21 mouse cellular contexts compared by ENCODE assay signal in genomic region chr16:31908959-31909358, GRCm38 (mm10). TPM values are rescaled to one million over a fixed set of nuclear protein-coding genes. Genes with fewer than 3 reads are reported as not detected.
DNase-seq lines count a peak whose midpoint lies in the region; ATAC-seq and TF ChIP-seq lines count a peak whose summit lies in the region.
"Had no signal": no experiment of that assay in that cellular context is flagged by ENCODE, and none has a peak within 500 bp of the region (broad histone marks: within the 10 kb centered on the region; RNA-seq: fewer than 3 reads in every experiment).

No protein-coding gene starts in this region.

- H3K9me3 ChIP-seq in heart, embryonic 15.5 days (replicated peaks) = no peaks in the 10 kb centered on the region
- H3K9me3 ChIP-seq: forebrain, embryonic 15.5 days; limb, embryonic 15.5 days; neural tube, embryonic 12.5 days had no signal

- TF ChIP-seq POLR2A in cortical plate, adult 2 months (IDR thresholded peaks at IDR 0.05; ENCODE audit: extremely low read depth, insufficient read depth, low read length) = 0 out of 2 replicates have a peak, but pooled peaks have one; percentile 28

- no peak for DNase-seq in heart, postnatal 4 days
- peak; percentile 57 to 76 for DNase-seq in left cerebral cortex, postnatal 14 days (ENCODE audit: low spot score in 2 of 2)
- no peak for DNase-seq in left cerebral cortex, adult 11 months (ENCODE audit: low spot score)
- peak; percentile 86 for DNase-seq in brain, adult 2 months (ENCODE audit: low read depth, low spot score)
- DNase-seq in thymus, adult 18-20 months = no peak
- no peak for DNase-seq in gastrocnemius, postnatal 14 days
- DNase-seq: adrenal gland, adult 8-10 months; cerebellum, adult 2 months; kidney, adult 11 months; kidney, postnatal 14 days; lung, adult 18-20 months had no signal

- intact Hi-C loops in left cerebral cortex, postnatal 14 days (cut with DNase I) = no loop called here
- intact Hi-C loops in gastrocnemius, postnatal 14 days (cut with DNase I; ENCODE audit: low total_unique reads) = no loop called here

- H3K4me1 ChIP-seq in heart, embryonic 15.5 days (replicated peaks) = peaks cover 14% of the 10 kb centered on the region
- peaks cover 5% of the 10 kb centered on the region; the same call in 1 of the 2 replicates for H3K4me1 ChIP-seq in cortical plate, adult 2 months (ENCODE audit: control insufficient read depth, insufficient read depth, low read length)

- TF ChIP-seq CTCF in cortical plate, adult 2 months (IDR thresholded peaks at IDR 0.05; ENCODE audit: extremely low read depth, insufficient read depth, low read length) = no peak

- 56% methylated on average over 11 of the region's 11 CpGs for WGBS in heart, embryonic 15.5 days

- ATAC-seq in heart, embryonic 15.5 days (replicated peaks; ENCODE audit: insufficient number of reproducible peaks, insufficient read depth, low FRiP score, low read depth) = no peak
- ATAC-seq: CD4-positive, CD25-positive, alpha-beta regulatory T cell, adult 4 months; forebrain, embryonic 15.5 days; hindbrain, embryonic 16.5 days; midbrain, embryonic 16.5 days had no signal

- peak overlapping the region; percentile 33 for H3K4me2 ChIP-seq in heart, embryonic 15.5 days
- H3K4me2 ChIP-seq: forebrain, embryonic 15.5 days; limb, embryonic 15.5 days; neural tube, embryonic 12.5 days had no signal

- H3K27ac ChIP-seq in heart, embryonic 15.5 days = no peak overlapping the region
- peak overlapping the region; percentile 85 for H3K27ac ChIP-seq in cortical plate, adult 2 months (ENCODE audit: insufficient read depth, low read length)
- H3K27ac ChIP-seq: forebrain, embryonic 15.5 days; limb, embryonic 15.5 days; neural tube, embryonic 12.5 days had no signal

- no peak overlapping the region for H3K9ac ChIP-seq in heart, embryonic 15.5 days
- H3K9ac ChIP-seq: forebrain, embryonic 15.5 days; limb, embryonic 15.5 days; neural tube, embryonic 12.5 days had no signal

- H3K4me3 ChIP-seq in heart, embryonic 15.5 days = no peak overlapping the region
- no peak overlapping the region for H3K4me3 ChIP-seq in cortical plate, adult 2 months (ENCODE audit: insufficient read depth, low read length)
- H3K4me3 ChIP-seq: forebrain, embryonic 15.5 days; limb, embryonic 15.5 days; neural tube, embryonic 12.5 days had no signal

- no peaks in the 10 kb centered on the region for H3K36me3 ChIP-seq in heart, embryonic 15.5 days
- H3K36me3 ChIP-seq: forebrain, embryonic 15.5 days; limb, embryonic 15.5 days; neural tube, embryonic 12.5 days had no signal

- H3K27me3 ChIP-seq in heart, embryonic 15.5 days = 0 out of 2 replicates have a peak, but pooled peaks cover 4% of the 10 kb centered on the region
- H3K27me3 ChIP-seq: forebrain, embryonic 15.5 days; limb, embryonic 15.5 days; neural tube, embryonic 12.5 days had no signal

RNA-seq across cellular contexts. Expression of gene Pigz, which starts 24.7 kb away (rescaled TPM):
- polyA plus RNA-seq in heart, embryonic 15.5 days (2015; fragmentation: Nextera tagmentation; extraction: Ambion mirVana) = 0.68 and 0.73 TPM in 2 replicates
- total RNA-seq in heart, postnatal 4 days (2021) = 1 to 10 TPM; 1.0 to 1.2 TPM
- 10 to 100 TPM; 14.6 to 20.9 TPM for total RNA-seq in left cerebral cortex, postnatal 14 days (2021)
- polyA plus RNA-seq in cortical plate, adult 2 months (2012; rRNA removed) = 24.6 and 25.4 TPM in 2 replicates
- total RNA-seq in gastrocnemius, postnatal 14 days (2021) = 1 to 10 TPM; 1.8 to 4.7 TPM
- total RNA-seq: megakaryocyte progenitor cell, adult 5-6 weeks had no signal

RNA-seq across cellular contexts. Expression of gene Meltf, which starts 30.3 kb away (rescaled TPM):
- polyA plus RNA-seq in heart, embryonic 15.5 days (2015; fragmentation: Nextera tagmentation; extraction: Ambion mirVana) = 0.04 and 0.18 TPM in 2 replicates
- total RNA-seq in heart, postnatal 4 days (2021) = under 1 TPM in 1 of 2 experiments, not detected in 1; 0.07 TPM
- under 1 TPM; 0.40 to 0.46 TPM for total RNA-seq in left cerebral cortex, postnatal 14 days (2021)
- 0.46 and 0.79 TPM in 2 replicates for polyA plus RNA-seq in cortical plate, adult 2 months (2012; rRNA removed)
- under 1 TPM in 1 of 2 experiments, not detected in 1; 0.04 TPM for total RNA-seq in gastrocnemius, postnatal 14 days (2021)
- total RNA-seq: adrenal gland, adult 8-10 months; megakaryocyte progenitor cell, adult 5-6 weeks; MEL had no signal
- polyA plus RNA-seq: CD4-positive, CD25-positive, alpha-beta regulatory T cell, adult 4 months had no signal

RNA-seq across cellular contexts. Expression of gene 0610012G03Rik, which starts 39.3 kb away (rescaled TPM):
- 104 and 106 TPM in 2 replicates for polyA plus RNA-seq in heart, embryonic 15.5 days (2015; fragmentation: Nextera tagmentation; extraction: Ambion mirVana)
- 10 to 100 TPM; 60.4 to 66.7 TPM for total RNA-seq in heart, postnatal 4 days (2021)
- total RNA-seq in left cerebral cortex, postnatal 14 days (2021) = 10 to 100 TPM; 50.7 to 56.1 TPM
- 73.3 and 76.0 TPM in 2 replicates for polyA plus RNA-seq in cortical plate, adult 2 months (2012; rRNA removed)
- total RNA-seq in gastrocnemius, postnatal 14 days (2021) = 10 to 100 TPM; 43.1 to 43.3 TPM

RNA-seq across cellular contexts. Expression of gene Ncbp2, which starts 39.4 kb away (rescaled TPM):
- 65.8 and 66.4 TPM in 2 replicates for polyA plus RNA-seq in heart, embryonic 15.5 days (2015; fragmentation: Nextera tagmentation; extraction: Ambion mirVana)
- 10 to 100 TPM; 25.5 to 29.0 TPM for total RNA-seq in heart, postnatal 4 days (2021)
- 10 to 100 TPM; 47.8 to 49.5 TPM for total RNA-seq in left cerebral cortex, postnatal 14 days (2021)
- polyA plus RNA-seq in cortical plate, adult 2 months (2012; rRNA removed) = 75.7 and 95.2 TPM in 2 replicates
- 10 to 100 TPM; 16.3 to 20.6 TPM for total RNA-seq in gastrocnemius, postnatal 14 days (2021)

Comparison
In these comparisons a context has a peak if more than half of its experiments do, and no peak if none do; other contexts are left out.
1. DNase-seq: peak in left cerebral cortex, postnatal 14 days (2 of 2) and brain, adult 2 months (single experiment); none in heart, postnatal 4 days (single experiment), left cerebral cortex, adult 11 months (single experiment), thymus, adult 18-20 months (0 of 2) and gastrocnemius, postnatal 14 days (single experiment).